Mouse (Mus musculus) erythroblast, adult 5-6 weeks (primary cell): ENCODE results near the gene Ppp6r1. TPM values are rescaled to one million over a fixed set of nuclear protein-coding genes. Genes with fewer than 3 reads are reported as not detected.
A peak's percentile ranks its signal among the peaks of the same experiment; 100 is the strongest.

ENCODE experiments used
- ATAC-seq: replicated peaks from 2 replicates; pipeline ENCODE4 v1.8.0; 2016; ENCODE audit warnings: moderate number of reproducible peaks, mild to moderate bottlenecking, moderate TSS enrichment, inconsistent platforms; ENCODE audit not compliant: poor library complexity, low FRiP score, severe bottlenecking
- total RNA-seq, 2 experiments: library from RNA; stranded (forward) in 1 of 2; stranded (reverse) in 1 of 2; fragments of 150-400 nt in 1 of 2; fragments of 200-764, 138-1000 nt in 1 of 2; gene quantifications; 2 replicates each; pipeline versions ENCODE4 v1.2.3 to v1.2.4; 2015 to 2017; ENCODE audit warnings: low replicate concordance in 2 of 2

Ppp6r1 gene
- total RNA-seq (2015; ENCODE audit: low replicate concordance): 31.6 and 45.3 TPM in 2 replicates
- total RNA-seq (2017; ENCODE audit: low replicate concordance): 37.3 and 47.0 TPM in 2 replicates

GRCm38 (mm10) chr7:4658912-4659551 lies at the start of gene Ppp6r1:
Gene Ppp6r1 (minus strand): TSS chr7:4659019.
- peak; percentile 92 for ATAC-seq

GRCm38 (mm10) chr7:4705098-4705497 lies 46.3 kb upstream of the Ppp6r1 start:
- 0 out of 2 replicates have a peak, but pooled peaks have one; percentile 18 for ATAC-seq

DNA sequence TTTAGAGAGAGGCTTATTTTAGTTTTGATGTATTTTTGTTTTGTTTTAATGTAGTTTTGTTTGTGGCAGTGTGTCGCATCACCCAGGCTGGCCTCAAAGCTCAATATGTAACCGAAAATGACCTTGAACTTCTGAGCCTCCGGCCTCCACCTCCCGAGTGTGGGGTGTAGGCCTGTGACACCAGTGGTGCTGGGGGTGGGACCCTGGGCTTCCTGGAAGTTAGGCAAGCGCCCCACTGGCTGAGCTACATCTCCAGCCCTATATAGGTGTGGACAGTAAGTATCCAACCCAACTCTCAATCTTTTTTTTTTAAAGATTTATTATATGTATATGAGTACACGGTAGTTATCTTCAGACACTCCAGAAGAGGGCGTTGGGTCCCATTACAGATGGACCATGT lies 44.4 kb upstream of the Ppp6r1 start:
- no peak for ATAC-seq

DNA sequence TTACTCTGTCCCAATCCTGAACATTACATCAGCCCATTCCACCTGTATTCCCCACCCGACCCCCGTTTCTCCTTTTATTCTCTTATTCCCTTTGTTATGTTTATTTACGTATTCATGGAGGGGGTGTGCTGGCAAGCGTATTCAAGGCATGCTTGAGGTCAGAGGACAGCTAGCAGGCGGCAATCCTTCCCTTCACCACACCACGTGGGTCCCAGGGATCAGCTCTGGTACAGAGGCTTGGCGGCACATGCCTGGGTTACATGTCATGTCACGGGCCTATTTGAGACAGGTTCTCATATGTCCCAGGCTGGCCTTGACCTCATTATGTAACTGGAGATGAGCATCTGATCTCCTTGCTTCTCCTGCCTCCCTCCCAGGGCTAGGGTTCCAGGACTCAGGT lies 43.5 kb upstream of the Ppp6r1 start:
- ATAC-seq: no peak

DNA sequence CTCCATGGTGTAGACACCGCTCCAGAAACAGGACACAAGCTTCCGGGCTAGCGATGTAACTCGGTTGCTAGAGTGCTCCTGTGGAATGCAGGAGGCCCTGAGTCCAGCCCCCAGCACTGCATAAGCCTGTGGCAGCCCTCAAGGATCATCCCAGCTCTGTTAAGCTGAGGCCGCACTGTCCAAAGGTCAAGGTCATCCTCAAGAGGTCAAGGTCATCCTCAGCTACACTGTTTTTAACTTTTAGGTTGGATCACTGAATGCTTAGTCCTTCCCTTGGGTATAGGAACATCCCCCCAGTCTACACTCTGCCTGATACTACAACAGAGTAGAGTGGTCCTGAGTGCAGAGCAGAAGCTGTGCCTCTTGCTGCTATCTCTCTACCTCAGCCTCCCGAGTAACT lies 34.2 kb upstream of the Ppp6r1 start:
- no peak for ATAC-seq

DNA sequence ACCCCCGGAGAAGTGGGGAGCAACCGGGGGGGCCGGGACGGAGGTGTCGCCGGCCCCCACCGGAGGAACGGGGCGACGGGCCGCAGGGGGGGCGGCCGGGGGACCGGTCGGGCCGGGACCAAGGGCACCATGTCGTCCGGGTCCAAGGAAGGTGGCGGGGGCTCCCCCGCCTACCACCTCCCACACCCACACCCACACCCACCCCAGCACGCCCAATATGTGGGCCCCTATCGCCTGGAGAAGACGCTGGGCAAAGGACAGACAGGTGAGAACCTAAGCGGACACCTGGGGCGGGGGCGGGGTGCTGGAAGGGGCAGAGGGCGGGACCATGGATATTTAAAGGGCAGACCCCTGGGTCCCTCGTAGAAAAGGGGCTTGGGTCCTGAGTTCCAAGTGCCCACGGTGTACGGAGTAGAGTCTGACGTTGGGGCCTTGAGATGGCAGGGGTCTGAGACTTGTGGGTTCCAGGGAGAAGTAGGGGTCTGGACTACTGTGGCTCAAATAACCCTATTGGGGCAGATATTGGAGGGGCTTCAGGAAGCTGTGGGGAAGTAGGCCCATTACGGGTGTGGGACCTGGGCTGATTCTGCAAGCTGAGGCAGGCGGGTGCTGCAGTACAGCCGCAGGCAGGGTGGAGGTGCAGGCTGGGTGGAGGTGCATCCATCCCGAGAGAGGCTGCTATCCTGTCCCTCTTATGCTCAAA lies 32.3 kb upstream of the Ppp6r1 start:
- no peak for ATAC-seq

GRCm38 (mm10) chr7:4690387-4690786 lies 31.6 kb upstream of the Ppp6r1 start, which contains the start of gene Brsk1:
Gene Brsk1 (plus strand): TSS chr7:4690604.
- ATAC-seq: no peak

DNA sequence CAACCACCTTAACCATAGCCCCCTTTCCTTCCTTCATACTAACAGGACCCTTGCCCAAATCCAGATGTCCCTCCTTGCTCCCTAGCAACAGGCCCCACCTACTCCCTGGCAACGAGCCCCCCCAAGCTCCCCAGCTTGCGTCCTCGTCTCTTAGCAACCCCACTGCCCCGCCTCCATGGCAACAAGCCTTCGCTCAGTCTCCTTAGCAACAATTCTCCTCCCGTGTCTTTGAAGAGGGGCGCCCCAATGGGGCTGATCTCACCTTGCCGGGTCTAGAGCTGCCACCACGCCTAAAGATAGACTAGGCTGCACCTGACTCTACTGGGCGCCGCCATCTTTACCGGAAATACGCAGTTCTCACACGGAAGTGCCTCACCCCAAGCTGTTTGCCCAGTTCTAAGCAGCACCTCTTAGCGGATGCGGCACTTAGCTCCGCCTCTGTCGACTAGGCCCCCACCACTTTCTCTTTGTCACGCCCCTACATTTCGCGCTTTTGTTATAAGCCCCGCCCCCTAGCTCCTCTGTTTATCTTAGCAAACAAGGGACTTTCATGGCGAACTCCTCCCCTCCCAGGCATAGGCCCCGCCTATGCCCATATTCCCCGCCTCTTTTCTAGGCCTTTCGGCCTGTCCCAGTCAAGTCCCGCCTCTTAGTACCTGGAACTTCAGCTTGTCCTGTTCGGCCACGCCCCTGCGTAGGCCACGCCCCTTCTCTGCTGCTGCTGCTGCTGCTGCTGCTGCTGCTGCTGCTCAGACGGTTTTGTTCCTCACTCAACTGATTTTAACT lies 26.0 kb upstream of the Ppp6r1 start, which contains the start of gene Hspbp1:
Gene Hspbp1 (minus strand): TSS at position 437 of the 786 bp plus-strand sequence.
- ATAC-seq: peak; percentile 96

DNA sequence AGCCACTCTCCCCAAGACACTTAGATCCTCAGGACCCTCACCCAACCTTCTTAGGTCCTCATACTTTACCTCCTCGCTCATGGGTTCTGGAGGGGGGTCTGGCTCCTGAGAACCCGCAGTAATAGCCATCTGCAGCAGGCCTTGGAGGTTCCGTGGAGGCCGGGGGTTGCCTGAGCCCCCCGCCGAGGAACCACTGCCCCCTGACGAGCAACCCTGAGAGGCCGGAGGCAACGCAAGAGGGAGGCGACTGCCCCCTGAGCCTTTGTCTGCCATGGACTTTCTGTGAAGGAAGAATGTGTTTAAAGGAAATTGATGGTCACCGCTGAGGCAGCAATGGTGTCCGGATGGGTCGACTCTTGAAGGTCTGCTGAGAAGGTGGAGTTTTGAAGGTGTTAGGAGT lies 25.4 kb upstream of the Ppp6r1 start:
- no peak for ATAC-seq

DNA sequence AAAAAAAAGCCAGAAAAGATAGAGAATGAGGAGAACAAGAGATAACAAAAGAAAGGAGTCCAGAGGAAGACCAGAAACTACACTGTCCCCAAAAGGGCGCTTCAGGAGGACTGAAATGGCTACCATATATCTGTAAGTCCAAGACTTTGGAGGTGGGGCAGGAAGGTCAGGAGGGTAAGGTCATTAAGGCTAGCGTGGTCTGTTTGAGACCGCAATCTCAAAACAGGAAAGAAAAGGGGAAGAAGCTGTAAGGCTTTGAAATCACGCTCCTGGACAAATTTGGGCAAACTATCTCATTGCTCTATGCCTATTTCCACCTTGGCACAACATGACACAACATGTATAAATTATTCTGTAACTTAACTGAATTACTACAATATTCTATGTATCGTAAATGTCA lies 24.5 kb upstream of the Ppp6r1 start:
- ATAC-seq: no peak

GRCm38 (mm10) chr7:4675200-4675599 lies 16.4 kb upstream of the Ppp6r1 start:
- ATAC-seq: no peak

GRCm38 (mm10) chr7:4674114-4674731 lies 15.4 kb upstream of the Ppp6r1 start:
- ATAC-seq: no peak

DNA sequence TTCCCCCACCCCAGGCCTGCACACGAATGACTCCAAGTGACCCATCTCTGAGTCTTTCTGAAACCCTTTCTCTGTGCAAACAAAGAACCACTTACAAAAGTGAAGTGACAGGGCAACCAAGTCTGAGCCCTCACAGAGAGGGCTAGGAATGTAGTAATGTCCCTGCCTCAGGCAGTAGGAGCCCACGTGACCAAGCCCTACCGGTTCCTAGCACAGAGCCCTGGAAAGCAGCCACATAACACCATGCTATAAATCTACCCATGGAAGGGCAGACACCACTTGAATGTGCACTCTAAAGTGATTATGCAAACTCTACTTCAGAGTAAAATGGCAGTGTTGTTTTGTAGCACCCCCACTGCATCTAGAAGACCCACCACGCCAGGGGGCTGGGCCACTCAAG lies 13.1 kb upstream of the Ppp6r1 start:
- no peak for ATAC-seq

DNA sequence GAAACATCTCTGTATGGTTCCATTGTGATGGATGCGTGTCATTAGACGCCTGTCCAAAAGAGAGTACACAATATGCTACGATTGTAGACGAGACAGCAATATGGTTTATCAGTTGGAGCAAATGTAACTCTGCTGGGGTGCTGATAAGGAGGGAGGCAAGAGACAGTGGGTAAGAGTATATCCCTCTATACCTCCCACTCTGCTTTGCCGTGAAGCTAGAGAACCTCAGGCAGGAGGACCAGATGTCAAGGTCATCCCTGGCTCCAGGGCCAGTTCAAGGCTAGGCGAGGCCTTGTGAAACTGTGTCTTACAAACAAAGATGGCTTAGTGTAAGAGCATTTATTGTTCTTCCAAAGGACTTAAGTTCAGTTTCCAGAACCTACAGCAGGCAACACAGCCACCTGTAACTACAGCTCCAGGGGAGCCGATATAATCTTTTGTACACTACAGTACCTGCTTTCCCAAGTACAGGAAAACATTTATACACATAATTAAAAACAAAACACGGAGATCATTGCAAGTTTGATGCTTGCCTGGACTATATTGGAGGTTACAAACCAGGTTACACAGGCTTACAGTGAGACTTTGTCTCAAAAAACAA lies 11.9 kb upstream of the Ppp6r1 start:
- peak; percentile 88 for ATAC-seq

- no peak for ATAC-seq
Measured at GRCm38 (mm10) chr7:4669156-4669555, 10.3 kb upstream of the Ppp6r1 start.

DNA sequence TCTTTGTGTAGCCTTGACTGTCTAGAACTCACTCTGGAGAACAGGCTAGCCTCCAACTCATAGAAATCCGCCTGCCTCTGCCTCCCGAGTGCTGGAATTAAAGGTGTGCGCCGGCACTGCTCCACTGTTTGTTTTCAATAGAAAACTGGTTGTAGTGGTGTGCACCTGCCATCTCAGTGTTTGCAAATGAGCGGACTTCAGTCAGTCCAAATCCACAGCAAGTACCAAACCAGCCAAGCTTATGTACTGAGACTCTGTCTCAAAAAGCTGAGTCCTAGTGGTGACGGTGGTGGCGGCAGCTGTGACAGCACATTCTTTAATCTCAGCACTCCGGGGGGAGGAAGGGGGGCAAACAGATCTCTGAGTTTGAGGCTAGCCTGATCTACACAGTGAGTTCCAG lies 9.7 kb upstream of the Ppp6r1 start:
- ATAC-seq: no peak

DNA sequence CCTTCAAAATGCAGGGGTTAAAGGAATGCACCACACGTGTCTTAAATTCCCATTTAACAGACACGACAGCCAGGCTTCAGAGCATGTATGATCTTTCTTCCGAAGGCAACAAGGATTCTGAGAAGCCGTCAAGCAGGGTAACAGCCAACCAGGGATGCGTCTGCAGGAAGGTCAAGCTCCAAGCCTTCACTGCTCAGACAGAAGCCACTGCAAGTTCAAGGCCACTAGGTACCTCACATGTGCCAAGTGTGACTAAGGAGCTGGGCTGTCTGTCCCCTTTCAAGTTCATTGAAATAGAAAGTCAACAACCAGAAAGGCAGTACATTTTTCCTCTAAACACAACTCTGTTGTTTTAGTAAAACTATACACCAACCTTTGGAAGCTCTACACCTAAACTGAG lies 8.1 kb upstream of the Ppp6r1 start:
- ATAC-seq: no peak

GRCm38 (mm10) chr7:4663742-4664141 lies 4.9 kb upstream of the Ppp6r1 start:
- no peak for ATAC-seq

DNA sequence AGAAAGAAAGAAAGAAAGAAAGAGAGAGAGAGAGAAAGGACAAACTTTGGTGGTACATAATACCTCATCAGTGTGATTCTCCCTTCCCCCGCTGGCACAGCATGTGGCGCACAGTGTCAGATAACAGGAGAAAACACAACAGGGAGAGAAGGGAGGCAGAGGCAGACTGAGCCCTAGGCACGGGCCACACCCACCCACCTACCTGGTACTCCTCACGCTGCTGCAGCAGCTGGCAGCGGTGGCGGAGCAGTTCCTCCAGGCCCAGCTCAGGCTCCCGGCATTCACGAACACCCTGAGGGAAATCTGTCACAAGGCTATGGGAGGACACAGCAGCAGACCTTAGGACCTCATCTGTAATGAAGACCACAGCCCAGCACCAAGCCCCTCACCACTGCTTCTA lies 4.4 kb upstream of the Ppp6r1 start:
- ATAC-seq: peak; percentile 34
